ENCODE assay signal across 10 mouse cellular contexts in the genomic region with DNA sequence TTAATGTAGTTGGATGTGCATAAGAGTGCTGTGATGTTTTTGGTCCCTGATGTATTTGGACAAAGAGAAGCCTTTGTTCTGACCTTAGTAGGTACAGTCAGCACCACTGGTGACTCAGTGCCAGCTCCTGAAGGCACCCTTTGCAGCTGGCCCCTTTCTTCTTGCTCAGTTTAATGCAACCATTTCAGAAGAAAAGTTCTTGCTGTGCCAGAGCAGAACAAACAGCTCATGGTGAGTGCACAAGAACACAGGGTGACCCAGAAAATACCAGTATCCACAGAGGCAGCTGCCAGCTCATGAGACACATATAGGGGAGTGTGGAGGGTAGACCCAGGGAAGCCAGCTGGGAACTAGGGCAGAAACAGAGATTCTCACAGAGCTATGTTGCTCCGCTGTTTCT. TPM values are rescaled to one million over a fixed set of nuclear protein-coding genes. Genes with fewer than 3 reads are reported as not detected.
DNase-seq lines count a peak whose midpoint lies in the region; ATAC-seq lines count a peak whose summit lies in the region.
"Had no signal": no experiment of that assay in that cellular context is flagged by ENCODE, and none has a peak within 500 bp of the region (broad histone marks: within the 10 kb centered on the region; RNA-seq: fewer than 3 reads in every experiment).

No protein-coding gene starts in this region.

- no peak overlapping the region for H3K4me3 ChIP-seq in hindbrain, embryonic 14.5 days (replicated peaks; ENCODE audit: low read length)
- no peak overlapping the region for H3K4me3 ChIP-seq in hindbrain, embryonic 11.5 days (ENCODE audit: low read depth, low read length)
- H3K4me3 ChIP-seq in embryonic facial prominence, embryonic 14.5 days (ENCODE audit: low read depth, low read length) = no peak overlapping the region
- no peak overlapping the region for H3K4me3 ChIP-seq in kidney, embryonic 16.5 days (ENCODE audit: low read length)

- no peaks in the 10 kb centered on the region for H3K4me1 ChIP-seq in hindbrain, embryonic 14.5 days (replicated peaks; ENCODE audit: control insufficient read depth, insufficient read depth, low read length)
- H3K4me1 ChIP-seq in hindbrain, embryonic 11.5 days (replicated peaks; ENCODE audit: control insufficient read depth, insufficient read depth, low read length) = no peaks in the 10 kb centered on the region
- H3K4me1 ChIP-seq in embryonic facial prominence, embryonic 14.5 days (ENCODE audit: control insufficient read depth, insufficient read depth, low read length) = peaks cover 3% of the 10 kb centered on the region; the same call in 1 of the 2 replicates
- no peaks in the 10 kb centered on the region for H3K4me1 ChIP-seq in kidney, embryonic 16.5 days (ENCODE audit: insufficient read depth, low read length)

- H3K27ac ChIP-seq in hindbrain, embryonic 14.5 days = no peak overlapping the region
- H3K27ac ChIP-seq in hindbrain, embryonic 11.5 days (ENCODE audit: low read depth, low read length) = no peak overlapping the region
- H3K27ac ChIP-seq in embryonic facial prominence, embryonic 14.5 days (replicated peaks; ENCODE audit: low read depth, low read length) = no peak overlapping the region
- no peak overlapping the region for H3K27ac ChIP-seq in kidney, embryonic 16.5 days (ENCODE audit: low read length)
- H3K27ac ChIP-seq: liver, embryonic 14.5 days had no signal

- 77% methylated on average over 1 of the region's 1 CpGs for WGBS in hindbrain, embryonic 14.5 days
- 86% methylated on average over 1 of the region's 1 CpGs for WGBS in hindbrain, embryonic 11.5 days
- WGBS in embryonic facial prominence, embryonic 14.5 days = 58% methylated on average over 1 of the region's 1 CpGs
- WGBS in kidney, embryonic 16.5 days = 92% methylated on average over 1 of the region's 1 CpGs

- DNase-seq in hindbrain, embryonic 14.5 days (ENCODE audit: low spot score) = no peak
- DNase-seq in hindbrain, embryonic 11.5 days (ENCODE audit: low spot score) = no peak
- DNase-seq in embryonic facial prominence, embryonic 14.5 days (ENCODE audit: low spot score) = peak; percentile 38
- peak; percentile 19 to 36 for DNase-seq in layer of hippocampus, postnatal 10 days (ENCODE audit: low spot score in 2 of 2)
- DNase-seq in retina, postnatal 7 days (ENCODE audit: low read depth, low spot score) = peak; percentile 28
- no peak for DNase-seq in heart, postnatal 10 days
- no peak for DNase-seq in adrenal gland, postnatal 25 days
- DNase-seq: kidney, adult 2 months had no signal

- no peaks in the 10 kb centered on the region for H3K9me3 ChIP-seq in hindbrain, embryonic 14.5 days (ENCODE audit: control insufficient read depth, low read length)
- no peaks in the 10 kb centered on the region for H3K9me3 ChIP-seq in hindbrain, embryonic 11.5 days (ENCODE audit: control insufficient read depth, low read length)
- H3K9me3 ChIP-seq in embryonic facial prominence, embryonic 14.5 days (ENCODE audit: control insufficient read depth, low read length) = no peaks in the 10 kb centered on the region
- no peaks in the 10 kb centered on the region for H3K9me3 ChIP-seq in kidney, embryonic 16.5 days (ENCODE audit: low read length)

- intact Hi-C loops in heart, postnatal 10 days (cut with DNase I) = no loop called here

- no peak overlapping the region for H3K9ac ChIP-seq in hindbrain, embryonic 14.5 days
- H3K9ac ChIP-seq in hindbrain, embryonic 11.5 days (ENCODE audit: low read depth, low read length) = no peak overlapping the region
- H3K9ac ChIP-seq in embryonic facial prominence, embryonic 14.5 days (ENCODE audit: low read depth, low read length) = no peak overlapping the region
- H3K9ac ChIP-seq in kidney, embryonic 16.5 days (replicated peaks; ENCODE audit: low read length) = no peak overlapping the region
- H3K9ac ChIP-seq: liver, embryonic 14.5 days had no signal

- no peak overlapping the region for H3K4me2 ChIP-seq in hindbrain, embryonic 14.5 days (replicated peaks)
- no peak overlapping the region for H3K4me2 ChIP-seq in hindbrain, embryonic 11.5 days (replicated peaks; ENCODE audit: low read depth, low read length)
- H3K4me2 ChIP-seq in embryonic facial prominence, embryonic 14.5 days (ENCODE audit: low read depth, low read length) = no peak overlapping the region
- H3K4me2 ChIP-seq in kidney, embryonic 16.5 days (replicated peaks; ENCODE audit: low read depth, low read length) = no peak overlapping the region

- ATAC-seq in hindbrain, embryonic 14.5 days (ENCODE audit: low FRiP score) = peak; percentile 60; the same call in 1 of the 2 replicates
- no peak for ATAC-seq in hindbrain, embryonic 11.5 days (ENCODE audit: low FRiP score)
- peak; percentile 87; the same call in 1 of the 2 replicates for ATAC-seq in embryonic facial prominence, embryonic 14.5 days (ENCODE audit: low read depth)
- no peak for ATAC-seq in kidney, embryonic 16.5 days (ENCODE audit: low FRiP score, low TSS enrichment)

- H3K36me3 ChIP-seq in hindbrain, embryonic 14.5 days (replicated peaks; ENCODE audit: control insufficient read depth, insufficient read depth) = 0 out of 2 replicates have a peak, but pooled peaks cover 4% of the 10 kb centered on the region
- no peaks in the 10 kb centered on the region for H3K36me3 ChIP-seq in hindbrain, embryonic 11.5 days (ENCODE audit: control insufficient read depth, insufficient read depth, low read length)
- no peaks in the 10 kb centered on the region for H3K36me3 ChIP-seq in embryonic facial prominence, embryonic 14.5 days (ENCODE audit: control insufficient read depth, insufficient read depth, low read length)
- H3K36me3 ChIP-seq in kidney, embryonic 16.5 days (ENCODE audit: insufficient read depth, low read length) = no peaks in the 10 kb centered on the region

- H3K27me3 ChIP-seq in hindbrain, embryonic 14.5 days (ENCODE audit: control insufficient read depth, insufficient read depth, low read length) = no peaks in the 10 kb centered on the region
- H3K27me3 ChIP-seq in hindbrain, embryonic 11.5 days (ENCODE audit: control insufficient read depth, insufficient read depth, low read length) = no peaks in the 10 kb centered on the region
- no peaks in the 10 kb centered on the region for H3K27me3 ChIP-seq in embryonic facial prominence, embryonic 14.5 days (replicated peaks; ENCODE audit: control insufficient read depth, insufficient read depth, low read length)
- no peaks in the 10 kb centered on the region for H3K27me3 ChIP-seq in kidney, embryonic 16.5 days (ENCODE audit: insufficient read depth, low read length)

RNA-seq across cellular contexts. Expression of a gene that starts 48.9 kb away (rescaled TPM):
- polyA plus RNA-seq in hindbrain, embryonic 14.5 days (2014; fragmentation: Nextera tagmentation; extraction: Ambion mirVana) = not detected in 2 replicates
- not detected in 2 replicates for polyA plus RNA-seq in hindbrain, embryonic 11.5 days (2014; fragmentation: Nextera tagmentation; extraction: Ambion mirVana)
- polyA plus RNA-seq in embryonic facial prominence, embryonic 14.5 days (2014; fragmentation: Nextera tagmentation; extraction: Ambion mirVana) = 0.09 TPM in 1 of 2 replicates, not detected in the other
- total RNA-seq in layer of hippocampus, postnatal 10 days (2021) = under 1 TPM; 0.43 to 0.80 TPM
- polyA plus RNA-seq in kidney, embryonic 16.5 days (2015; fragmentation: Nextera tagmentation; extraction: Ambion mirVana) = 5.1 and 5.3 TPM in 2 replicates
- total RNA-seq in heart, postnatal 10 days (2021) = not detected
- total RNA-seq in adrenal gland, postnatal 25 days (2021) = not detected in 2 replicates
- polyA plus RNA-seq: liver, embryonic 14.5 days had no signal

Comparison
In these comparisons a context has a peak if more than half of its experiments do, and no peak if none do; other contexts are left out.
1. ATAC-seq: peak in hindbrain, embryonic 14.5 days (single experiment) and embryonic facial prominence, embryonic 14.5 days (single experiment); none in hindbrain, embryonic 11.5 days (single experiment) and kidney, embryonic 16.5 days (single experiment).
2. DNase-seq: peak in embryonic facial prominence, embryonic 14.5 days (single experiment), layer of hippocampus, postnatal 10 days (2 of 2) and retina, postnatal 7 days (single experiment); none in hindbrain, embryonic 14.5 days (single experiment), hindbrain, embryonic 11.5 days (single experiment), heart, postnatal 10 days (0 of 2) and adrenal gland, postnatal 25 days (single experiment).